Mouse (Mus musculus) layer of hippocampus, postnatal 10 days (tissue): Measurements from ENCODE around the gene Sprr2a2. TPM values are rescaled to one million over a fixed set of nuclear protein-coding genes. Genes with fewer than 3 reads are reported as not detected.
"Not testable (repeated sequence)": the region's sequence is repeated elsewhere in the genome, so short reads cannot be mapped to it uniquely, and the experiment has no call there.

Experiments
- DNase-seq, 2 experiments: peaks; one replicate each; pipeline ENCODE4 v3.0.0; 2021; ENCODE audit warnings: low spot score in 2 of 2
- total RNA-seq, 2 experiments: library from RNA; stranded (reverse); gene quantifications; 2 replicates each; pipeline ENCODE4 v1.2.3; 2021

Gene Sprr2a2
- total RNA-seq, 2 experiments from 2014 or later, result not detected

- DNase-seq, result not testable (repeated sequence)
Measured at GRCm38 (mm10) chr3:92273504-92273903, 57.8 kb downstream of the Sprr2a2 start.

- DNase-seq, result not testable (repeated sequence)
Measured at GRCm38 (mm10) chr3:92274018-92274417, 58.3 kb downstream of the Sprr2a2 start.

- not testable (repeated sequence) for DNase-seq
Measured at GRCm38 (mm10) chr3:92279663-92280062, 63.9 kb downstream of the Sprr2a2 start.

- DNase-seq, result not testable (repeated sequence)
Measured at GRCm38 (mm10) chr3:92280963-92281606, 65.4 kb downstream of the Sprr2a2 start.

- DNase-seq, result not testable (repeated sequence)
Measured at GRCm38 (mm10) chr3:92285101-92285500, 69.4 kb downstream of the Sprr2a2 start, which contains the start of gene Sprr2a3. Gene Sprr2a3, plus strand, starts transcription at chr3:92285417.

- DNase-seq, result not testable (repeated sequence)
Measured at GRCm38 (mm10) chr3:92288489-92288888, 72.8 kb downstream of the Sprr2a2 start.

Other genes with a start within 250 kb of the Sprr2a2 start
- not detected for gene Pglyrp3, start 201.3 kb upstream of the Sprr2a2 start, total RNA-seq
- 1 to 10 TPM; 6.6 to 6.8 TPM for gene Lor, start 132.8 kb upstream of the Sprr2a2 start, total RNA-seq
- not detected for gene Prr9, start 92.0 kb upstream of the Sprr2a2 start, total RNA-seq
- not detected for gene Lelp1, start 73.2 kb upstream of the Sprr2a2 start, total RNA-seq
- not detected for gene Sprr2a1, start 121 bp upstream of the Sprr2a2 start, total RNA-seq
- gene Sprr2a3, start 69.5 kb downstream of the Sprr2a2 start, total RNA-seq, result not detected
- gene Sprr2b, start 100.7 kb downstream of the Sprr2a2 start, total RNA-seq, result not detected
- not detected for gene Sprr2d, start 123.2 kb downstream of the Sprr2a2 start, total RNA-seq
- gene Sprr2e, start 136.2 kb downstream of the Sprr2a2 start, total RNA-seq, result not detected
- gene Sprr2f, start 149.3 kb downstream of the Sprr2a2 start, total RNA-seq, result not detected
- not detected for gene Sprr2h, start 169.8 kb downstream of the Sprr2a2 start, total RNA-seq
- gene Sprr2i, start 192.1 kb downstream of the Sprr2a2 start, total RNA-seq, result not detected
- not detected for gene Sprr2j-ps, start 202.2 kb downstream of the Sprr2a2 start, total RNA-seq
- under 1 TPM; 0.57 to 0.96 TPM for gene Gm9774, start 213.5 kb downstream of the Sprr2a2 start, total RNA-seq
- gene Sprr2k, start 216.7 kb downstream of the Sprr2a2 start, total RNA-seq, result not detected
- gene Sprr1b, start 222.9 kb downstream of the Sprr2a2 start, total RNA-seq, result not detected
- gene Sprr3, start 242.8 kb downstream of the Sprr2a2 start, total RNA-seq, result not detected